Mouse (Mus musculus) layer of hippocampus, postnatal 10 days (tissue): ENCODE results near the gene Suv39h2. TPM values are rescaled to one million over a fixed set of nuclear protein-coding genes. Genes with fewer than 3 reads are reported as not detected.

Source experiments
- DNase-seq, 2 experiments: peaks; one replicate each; pipeline ENCODE4 v3.0.0; 2021; ENCODE audit warnings: low spot score in 2 of 2
- total RNA-seq, 2 experiments: library from RNA; stranded (reverse); gene quantifications; 2 replicates each; pipeline ENCODE4 v1.2.3; 2021

The Suv39h2 gene
- total RNA-seq, 2 experiments from 2014 or later, result 4.7 to 4.8 TPM

DNA sequence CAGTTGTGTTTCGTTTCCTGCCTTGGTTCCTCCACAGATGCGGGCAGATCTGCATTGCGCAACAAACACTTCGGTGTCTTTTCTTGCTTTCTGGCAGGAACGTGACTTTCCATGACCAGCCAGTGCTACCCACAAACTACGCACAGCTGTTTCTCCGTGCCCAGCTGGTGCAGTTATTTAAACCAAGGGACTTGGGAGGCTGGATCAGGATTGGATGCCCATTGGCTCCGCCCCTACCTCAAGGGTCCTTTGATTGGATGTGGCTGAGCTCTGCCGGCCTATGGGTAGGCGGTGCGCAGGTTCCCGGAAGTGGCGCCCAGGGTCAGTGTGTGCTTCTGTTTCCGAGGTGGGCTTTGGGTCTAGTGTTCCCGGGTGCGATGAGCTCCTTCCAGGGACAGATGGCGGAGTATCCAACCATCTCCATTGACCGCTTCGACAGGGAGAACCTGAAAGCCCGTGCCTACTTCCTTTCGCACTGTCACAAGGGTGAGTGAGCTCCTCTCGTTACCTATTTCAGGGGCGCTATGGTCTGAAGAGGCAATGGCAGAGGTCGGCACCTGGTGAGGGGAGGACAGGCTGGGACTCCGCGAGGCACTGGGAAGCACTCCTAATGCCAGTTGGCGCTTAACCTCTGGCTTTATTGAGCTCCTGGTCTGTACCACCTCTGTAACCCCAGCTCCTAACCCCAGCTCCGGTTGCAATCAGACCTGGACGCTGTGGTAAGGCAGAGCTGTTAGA lies 50.8 kb downstream of the Suv39h2 start, which contains the start of gene Dclre1c:
Gene Dclre1c, plus strand, starts transcription at position 291 of the 738 bp plus-strand sequence.
- peak; percentile 81 to 87 for DNase-seq

DNA sequence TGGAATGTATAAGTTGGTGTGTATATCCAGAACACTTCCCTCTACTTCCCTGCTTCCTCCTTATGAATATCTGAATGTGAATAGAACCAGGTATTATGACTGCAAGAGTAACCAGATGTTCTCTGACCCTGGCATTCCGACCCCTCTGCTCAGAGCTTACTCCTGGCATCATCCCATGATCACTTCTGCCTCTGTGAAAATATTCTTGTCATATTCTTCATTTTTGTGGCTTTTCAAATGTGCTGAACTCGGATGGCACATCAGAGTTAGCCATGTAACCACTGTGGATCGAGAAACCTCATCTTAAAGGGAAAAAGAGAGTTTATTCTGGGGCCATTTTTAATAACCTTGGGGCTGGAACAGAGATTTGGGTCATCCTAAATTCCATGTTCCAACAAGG lies 52.3 kb downstream of the Suv39h2 start, which contains the start of gene Meig1:
Gene Meig1, minus strand, starts transcription at position 101 of the 400 bp plus-strand sequence.
- no peak for DNase-seq

DNA sequence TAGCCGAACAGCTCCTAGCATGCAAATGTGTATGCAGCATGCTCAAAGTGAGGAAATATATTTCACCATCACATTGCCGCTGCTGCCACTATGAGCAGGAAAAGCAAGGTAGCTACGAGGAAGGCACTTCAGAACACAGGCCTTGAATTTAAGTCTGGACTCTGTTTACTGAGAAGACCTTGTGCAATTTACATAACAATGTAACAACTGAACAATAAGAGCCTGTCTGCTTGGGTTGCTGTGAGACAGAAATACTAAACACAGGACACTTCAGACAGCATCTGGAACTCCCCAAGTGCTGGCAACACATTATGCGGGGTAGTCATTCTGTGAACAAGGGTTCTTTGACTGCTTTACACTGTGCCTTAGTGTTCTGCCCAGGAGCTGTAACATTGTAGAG lies 54.7 kb downstream of the Suv39h2 start:
- DNase-seq, result no peak

DNA sequence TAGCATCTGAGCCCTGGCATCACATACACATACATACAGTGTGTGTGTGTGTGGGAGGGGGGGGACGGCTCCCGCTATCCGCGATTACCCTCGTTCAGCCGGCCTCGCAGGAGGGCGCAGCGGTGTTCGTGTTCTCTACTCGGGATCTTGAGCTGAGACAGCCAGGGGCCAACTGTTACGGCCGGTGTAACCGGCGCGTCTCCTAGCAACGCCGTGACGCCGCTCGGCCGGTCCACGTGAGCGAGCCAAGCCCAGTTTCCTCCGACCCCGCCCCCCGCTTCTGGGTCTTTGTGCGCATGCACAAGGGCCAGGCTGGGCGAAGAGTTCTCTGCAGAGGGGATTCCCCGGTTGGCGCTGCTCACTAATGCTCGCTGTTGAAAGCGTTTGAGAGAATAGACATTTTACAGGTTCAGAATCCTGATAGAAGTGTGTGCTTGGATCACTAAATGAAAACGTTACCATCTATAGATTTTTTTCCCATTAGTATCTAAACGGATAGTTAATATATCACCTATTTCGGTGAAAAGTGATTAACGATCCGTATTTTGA lies 55.9 kb downstream of the Suv39h2 start:
- DNase-seq, result peak; percentile 94 to 95

DNA sequence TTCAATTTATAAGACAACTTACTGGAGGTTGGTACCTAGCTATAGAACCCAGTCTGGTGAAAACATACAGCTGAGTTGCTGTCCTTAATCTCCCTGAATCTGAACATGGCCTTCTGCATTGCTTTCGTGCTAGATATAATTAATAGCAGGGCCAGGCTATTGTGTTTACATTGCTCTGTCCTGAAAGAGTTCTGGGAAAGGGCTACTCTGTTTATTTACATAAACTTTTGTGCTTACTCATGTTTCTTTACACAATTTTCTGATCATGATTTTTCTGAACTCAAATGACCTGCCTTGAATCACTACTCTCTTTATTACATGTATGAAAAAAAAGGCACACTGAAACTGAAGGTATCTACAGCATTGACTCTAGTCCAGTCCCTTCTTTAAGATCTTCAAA lies 59.2 kb downstream of the Suv39h2 start:
- no peak for DNase-seq

DNA sequence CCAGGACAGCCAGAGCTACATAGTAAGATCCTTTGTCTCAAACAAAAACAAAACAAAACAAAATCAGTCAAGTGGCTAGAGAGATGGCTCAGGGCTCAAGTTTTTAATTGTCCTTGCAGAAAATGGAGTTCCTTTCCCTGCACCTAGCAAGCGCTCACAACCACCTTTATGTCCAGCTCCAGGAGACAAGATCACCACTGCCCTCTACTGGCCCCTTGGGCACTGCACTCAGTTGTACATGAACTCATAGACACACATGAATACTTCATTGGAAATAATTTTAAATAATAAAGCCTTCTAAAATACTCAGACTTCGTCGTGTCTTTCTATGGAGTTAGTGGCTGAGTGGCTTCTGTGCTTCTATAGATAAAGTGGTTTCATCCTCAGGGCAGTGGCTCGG lies 60.6 kb downstream of the Suv39h2 start:
- DNase-seq, result peak; percentile 73 to 81

DNA sequence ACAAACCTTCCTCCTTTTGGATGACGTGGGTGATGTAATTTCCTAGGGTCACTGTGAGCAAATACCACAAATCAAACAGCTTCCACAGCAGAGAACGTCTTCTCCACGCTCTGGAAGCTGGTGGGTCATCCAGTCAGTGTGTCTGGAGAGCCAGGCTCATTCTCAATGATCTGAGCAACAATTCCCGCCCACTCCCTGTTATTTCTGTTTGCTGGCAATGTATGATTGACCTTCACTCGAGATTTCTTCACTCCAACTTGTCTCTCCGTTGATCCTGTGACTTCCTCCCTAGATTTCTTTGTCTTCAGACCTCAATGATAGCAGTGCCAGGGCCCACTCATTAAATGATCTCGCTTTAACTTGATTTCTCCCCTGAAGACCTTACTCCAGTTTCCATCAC lies 67.1 kb downstream of the Suv39h2 start:
- DNase-seq, result no peak

DNA sequence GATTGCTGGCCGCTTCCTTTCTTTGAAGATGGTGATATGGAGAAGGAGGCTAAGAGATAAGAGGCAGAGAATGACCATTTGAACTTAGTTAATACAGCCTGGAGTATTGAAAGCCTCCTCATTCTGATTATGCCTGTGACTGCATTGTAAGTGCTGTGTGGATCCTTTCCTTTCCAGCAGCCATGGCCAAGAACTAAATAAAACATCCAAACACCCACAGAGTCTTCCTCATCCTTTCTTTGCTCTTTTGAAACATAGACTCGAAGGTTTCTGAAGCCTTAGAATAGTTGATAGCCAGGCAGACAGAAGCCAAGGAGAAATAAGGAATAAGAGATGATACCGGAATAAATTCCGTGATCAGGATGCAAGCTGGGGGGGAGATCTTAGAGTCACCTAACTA lies 68.8 kb downstream of the Suv39h2 start:
- DNase-seq, result no peak

Other genes with a start within 250 kb of the Suv39h2 start
- 10 to 100 TPM; 76.4 to 78.5 TPM for gene Nmt2, start 190.8 kb downstream of the Suv39h2 start, total RNA-seq
- gene Rpp38, start 142.4 kb downstream of the Suv39h2 start, total RNA-seq, result 1 to 10 TPM; 8.6 to 9.1 TPM
- 1 to 10 TPM; 1.9 to 2.0 TPM for gene Acbd7, start 138.9 kb downstream of the Suv39h2 start, total RNA-seq
- gene Olah, start 77.8 kb downstream of the Suv39h2 start, total RNA-seq, result not detected
- gene Meig1, start 52.4 kb downstream of the Suv39h2 start, total RNA-seq, result 1 to 10 TPM; 5.8 to 6.8 TPM
- gene Dclre1c, start 50.9 kb downstream of the Suv39h2 start, total RNA-seq, result 10 to 100 TPM; 10.6 to 13.5 TPM
- 1 to 10 TPM; 6.7 to 7.0 TPM for gene Gm45902, start 37.8 kb upstream of the Suv39h2 start, total RNA-seq
- gene Hspa14, start 37.8 kb upstream of the Suv39h2 start, total RNA-seq, result 10 to 100 TPM; 47.0 to 48.8 TPM
- gene Cdnf, start 38.0 kb upstream of the Suv39h2 start, total RNA-seq, result 1 to 10 TPM in 1 of 2 experiments, under 1 TPM in 1; 0.98 to 1.4 TPM
- gene Fam107b, start 95.5 kb upstream of the Suv39h2 start, total RNA-seq, result 10 to 100 TPM; 22.3 to 25.6 TPM